Mouse (Mus musculus): ENCODE results near the gene Tmprss11e. TPM values are rescaled to one million over a fixed set of nuclear protein-coding genes. Genes with fewer than 3 reads are reported as not detected.
A peak's percentile ranks its signal among the peaks of the same experiment; 100 is the strongest.

Gene Tmprss11e
- total RNA-seq, 2 experiments from 2014 or later: not detected

GRCm38 (mm10) chr5:86735808-86736207 is 9.8 kb downstream of the Tmprss11e start:
- TF ChIP-seq CTCF (IDR thresholded peaks at IDR 0.05): no peak
- intact Hi-C loops (cut with DNase I): no loop called here
- H3K4me3 ChIP-seq: no peak overlapping the region
- no peak overlapping the region for H3K27ac ChIP-seq
- DNase-seq (ENCODE audit: extremely low spot score in 1 of 2, low spot score in 2 of 2): no peak

DNA sequence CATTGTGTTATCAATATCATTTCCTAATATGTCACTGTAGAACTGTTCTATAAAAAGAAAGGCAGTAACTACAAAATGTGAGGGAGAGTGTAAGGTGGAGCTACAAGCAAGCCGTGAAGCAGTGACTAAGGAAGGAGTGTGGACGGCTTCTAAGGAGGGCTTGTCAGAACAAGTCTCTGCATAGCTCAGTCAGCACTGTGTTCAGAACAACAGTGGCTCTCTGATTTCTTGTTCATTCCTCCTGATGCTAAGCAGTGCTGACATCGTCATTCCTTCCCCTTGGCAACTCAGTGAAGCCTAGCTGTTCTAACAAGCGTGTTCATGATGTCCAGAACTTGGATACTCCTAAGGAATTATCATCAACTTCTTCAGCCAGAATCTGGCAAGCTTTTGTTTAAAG is 15.0 kb downstream of the Tmprss11e start:
- no peak overlapping the region for H3K4me3 ChIP-seq
- no peak overlapping the region for H3K27ac ChIP-seq
- intact Hi-C loops (cut with DNase I): no loop called here
- no peak for DNase-seq (ENCODE audit: extremely low spot score in 1 of 2, low spot score in 2 of 2)
- no peak for TF ChIP-seq CTCF (IDR thresholded peaks at IDR 0.05)

DNA sequence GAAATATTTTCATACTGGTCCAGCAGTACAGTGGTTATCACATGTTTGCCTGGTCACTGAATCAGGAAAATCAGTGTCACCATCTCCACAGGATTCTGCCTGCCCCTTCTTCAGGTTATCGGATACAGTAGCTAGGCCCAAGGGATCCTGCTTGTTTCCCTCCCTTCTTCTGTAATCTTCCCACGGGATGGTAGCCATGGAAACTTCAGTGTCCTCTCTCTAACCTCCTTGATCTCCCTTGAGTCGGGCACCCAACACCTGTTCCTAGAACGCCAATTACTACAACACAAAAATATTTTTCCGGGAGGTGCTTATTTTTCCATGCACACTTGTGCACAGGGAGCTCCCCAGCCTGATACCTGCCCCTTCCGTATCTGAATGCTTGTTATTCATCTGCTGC is 17.0 kb downstream of the Tmprss11e start:
- no peak overlapping the region for H3K27ac ChIP-seq
- no peak overlapping the region for H3K4me3 ChIP-seq
- DNase-seq (ENCODE audit: extremely low spot score in 1 of 2, low spot score in 2 of 2): no peak
- intact Hi-C loops (cut with DNase I): no loop called here
- no peak for TF ChIP-seq CTCF (IDR thresholded peaks at IDR 0.05)

GRCm38 (mm10) chr5:86727033-86727432 is 18.6 kb downstream of the Tmprss11e start:
- Histone ChIP-seq H3K4me3 (no peak overlapping the region), H3K27ac (no peak overlapping the region)
- no peak for DNase-seq (ENCODE audit: extremely low spot score in 1 of 2, low spot score in 2 of 2)
- intact Hi-C loops (cut with DNase I): no loop called here
- TF ChIP-seq CTCF (IDR thresholded peaks at IDR 0.05): no peak

DNA sequence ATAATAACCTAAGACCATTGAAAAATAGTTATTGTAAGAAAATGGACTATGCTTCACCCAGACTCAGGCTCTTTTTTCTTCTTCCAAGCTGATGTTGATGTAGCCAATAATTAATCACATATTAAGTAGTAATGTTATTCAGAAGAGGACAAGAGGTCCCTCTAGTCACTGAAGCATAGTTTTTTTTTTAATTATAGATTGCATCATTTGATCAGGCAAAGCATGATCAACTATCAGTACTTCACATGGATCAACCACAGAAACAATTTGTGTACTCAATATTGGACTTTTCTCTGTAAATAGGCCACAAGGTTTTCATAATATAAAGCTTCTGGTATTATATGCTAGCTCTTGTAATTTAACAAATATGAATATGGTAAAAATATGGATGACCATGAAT is 20.6 kb downstream of the Tmprss11e start:
- no peak for TF ChIP-seq CTCF (IDR thresholded peaks at IDR 0.05)
- no peak for DNase-seq (ENCODE audit: extremely low spot score in 1 of 2, low spot score in 2 of 2)
- no peak overlapping the region for H3K27ac ChIP-seq
- intact Hi-C loops (cut with DNase I): no loop called here
- H3K4me3 ChIP-seq: no peak overlapping the region

GRCm38 (mm10) chr5:86722820-86723460 is 22.7 kb downstream of the Tmprss11e start:
- intact Hi-C loops (cut with DNase I): no loop called here
- H3K4me3 ChIP-seq: no peak overlapping the region
- no peak for TF ChIP-seq CTCF (IDR thresholded peaks at IDR 0.05)
- no peak for DNase-seq (ENCODE audit: extremely low spot score in 1 of 2, low spot score in 2 of 2)
- H3K27ac ChIP-seq: no peak overlapping the region

- no peak for DNase-seq (ENCODE audit: extremely low spot score in 1 of 2, low spot score in 2 of 2)
These were observed 30.6 kb downstream of the Tmprss11e start for GRCm38 (mm10) chr5:86714967-86715366.

DNA sequence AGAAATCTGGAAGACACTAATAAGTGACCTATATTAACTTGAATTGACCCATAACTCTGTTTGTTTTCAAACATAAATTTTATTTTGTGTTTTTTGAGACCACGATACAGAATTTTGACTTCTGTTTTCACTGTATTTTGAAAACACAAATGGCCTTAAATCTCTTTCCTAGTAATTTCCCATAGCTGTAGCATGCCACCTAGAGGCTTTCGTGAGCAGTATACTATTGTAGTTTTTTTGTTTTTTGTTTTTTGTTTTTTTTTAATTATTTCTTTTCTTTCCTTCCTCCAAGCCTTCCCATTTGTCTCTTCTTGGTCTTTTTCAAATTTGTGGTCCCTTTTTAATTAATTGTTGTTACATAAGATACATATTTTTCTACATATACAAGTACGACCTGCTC is 40.7 kb downstream of the Tmprss11e start:
- intact Hi-C loops (cut with DNase I): no loop called here

More at GRCm38 (mm10) chr5:86714967-86715366, 30.6 kb downstream of the Tmprss11e start:
- Histone ChIP-seq H3K27ac (no peak overlapping the region), H3K4me3 (no peak overlapping the region)
- no peak for TF ChIP-seq CTCF (IDR thresholded peaks at IDR 0.05)
- intact Hi-C loops (cut with DNase I): no loop called here

GRCm38 (mm10) chr5:86684667-86685066 is 60.9 kb downstream of the Tmprss11e start:
- intact Hi-C loops (cut with DNase I): loop anchor here (5.0 to 10.0 kb wide), 4 partner anchors 202 to 490 kb away; partner anchors contain the start of gene Gnrhr
- DNase-seq (ENCODE audit: extremely low spot score in 1 of 2, low spot score in 2 of 2): peak; percentile 68 to 75
- no peak overlapping the region for H3K27ac ChIP-seq
- peak; percentile 86 for TF ChIP-seq CTCF (IDR thresholded peaks at IDR 0.05)
- H3K4me3 ChIP-seq: no peak overlapping the region

More for the DNA sequence above, 40.7 kb downstream of the Tmprss11e start:
- TF ChIP-seq CTCF (IDR thresholded peaks at IDR 0.05): peak; percentile 35
- Histone ChIP-seq H3K27ac (no peak overlapping the region), H3K4me3 (no peak overlapping the region)
- no peak for DNase-seq (ENCODE audit: extremely low spot score in 1 of 2, low spot score in 2 of 2)

DNA sequence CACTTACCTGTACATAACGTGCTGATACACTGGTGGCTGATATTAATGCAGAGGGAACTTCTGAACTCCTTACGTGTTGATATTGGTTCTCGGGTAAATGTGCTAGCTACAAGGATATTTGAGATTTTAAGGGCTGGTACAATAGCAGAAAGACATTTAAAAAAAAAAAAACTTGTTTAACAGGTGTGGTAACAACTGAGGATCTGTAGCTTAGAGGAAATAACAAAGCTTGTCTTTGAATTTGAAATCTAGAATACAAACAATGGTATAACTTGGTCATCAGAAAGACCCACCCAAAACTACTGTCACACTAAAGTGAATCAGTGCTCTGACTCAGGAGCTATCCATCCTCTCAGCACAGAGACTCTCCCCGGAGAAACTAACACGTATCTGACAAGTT is 69.4 kb downstream of the Tmprss11e start, which contains the start of gene Tmprss11b:
TSS of gene Tmprss11b (minus strand) at position 101 of the 400 bp plus-strand sequence.
- no peak within 1 kb of the TSS for H3K4me3 ChIP-seq
- no peak within 1 kb of the TSS for H3K27ac ChIP-seq
- DNase-seq (ENCODE audit: extremely low spot score in 1 of 2, low spot score in 2 of 2): no peak
- intact Hi-C loops (cut with DNase I): no loop called here
- no peak for TF ChIP-seq CTCF (IDR thresholded peaks at IDR 0.05)

Other genes starting within 250 kb of the Tmprss11e start
- gene Tmprss11g, start 227.2 kb downstream of the Tmprss11e start, total RNA-seq (2021): not detected
- gene Tmprss11f, start 113.4 kb downstream of the Tmprss11e start, total RNA-seq (2021): not detected
- gene Tmprss11b, start 69.5 kb downstream of the Tmprss11e start, total RNA-seq (2021): not detected
- 10 to 100 TPM; 57.0 to 61.5 TPM for gene Ythdc1, start 58.4 kb upstream of the Tmprss11e start, total RNA-seq (2021)
- gene Ugt2b34, start 161.1 kb upstream of the Tmprss11e start, total RNA-seq (2021): not detected
- gene Ugt2b1, start 180.7 kb upstream of the Tmprss11e start, total RNA-seq (2021): not detected

Data from left cerebral cortex, adult 2 months (tissue).